Mouse (Mus musculus): ENCODE measurements at regions not wholly inside any gene's neighbourhood (a gene's known extent, or its start where the extent isn't known, plus 50 kb on each side); places are given as distances from the start of the nearest gene placed in this dataset.

DNA sequence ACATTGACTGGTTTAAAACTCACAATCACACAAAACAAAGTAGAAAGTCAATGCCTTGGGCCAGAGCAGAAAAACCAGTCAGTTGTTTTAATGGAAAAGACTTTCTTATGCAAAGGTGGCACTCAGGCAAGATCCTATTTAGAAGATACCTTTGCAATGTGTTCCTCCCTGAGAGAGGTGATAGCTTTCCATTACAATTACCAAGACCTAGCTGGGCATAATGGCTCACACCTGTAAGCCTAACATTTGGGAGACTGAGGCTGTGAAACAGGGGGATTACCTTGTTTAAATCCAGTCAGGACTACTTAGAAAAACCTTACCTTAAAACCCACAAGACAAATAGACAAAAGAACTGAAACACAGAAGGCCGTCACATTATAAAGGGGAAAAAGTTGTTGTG, 57.9 kb upstream of the Nabp1 start:
- ATAC-seq (ENCODE audit: low TSS enrichment) = no peak

DNA sequence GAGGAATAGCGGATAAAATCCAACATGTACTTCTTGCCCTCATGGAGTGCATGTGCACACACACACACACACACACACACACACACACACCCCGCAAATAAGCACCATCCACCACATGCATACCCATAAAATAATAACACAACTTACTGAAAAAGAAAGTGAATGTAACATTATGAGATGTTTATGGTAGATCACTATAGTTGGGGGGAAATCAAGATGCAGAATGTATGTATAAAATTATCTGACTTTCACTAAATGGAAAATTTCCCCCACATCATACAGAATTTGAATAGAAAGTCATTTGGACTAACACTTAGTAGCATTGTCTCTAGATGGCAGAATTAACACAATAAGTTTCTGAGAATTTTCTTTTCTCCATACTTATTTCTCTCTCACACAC, 57.2 kb upstream of the Nabp1 start:
- ATAC-seq (ENCODE audit: low TSS enrichment) = no peak

DNA sequence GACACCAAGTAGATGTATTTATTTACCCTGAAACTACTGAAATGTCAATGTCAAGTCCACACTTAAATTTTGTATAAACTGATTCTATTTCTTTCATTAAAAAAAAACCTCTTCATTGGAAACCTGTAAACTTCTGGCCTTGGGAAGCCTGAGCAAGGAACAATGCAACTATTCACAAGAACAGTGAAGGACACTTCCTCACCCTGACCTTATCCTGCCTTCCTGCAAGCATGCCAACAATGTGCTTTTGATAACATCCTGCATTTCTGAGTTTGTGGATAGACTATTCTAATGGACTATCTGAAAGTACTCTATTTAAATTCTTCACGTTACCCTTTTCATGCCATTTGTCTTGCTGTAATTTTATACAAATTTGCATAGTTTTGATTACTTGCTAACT, 53.1 kb upstream of the Nabp1 start:
- no peak for ATAC-seq (ENCODE audit: low TSS enrichment)

DNA sequence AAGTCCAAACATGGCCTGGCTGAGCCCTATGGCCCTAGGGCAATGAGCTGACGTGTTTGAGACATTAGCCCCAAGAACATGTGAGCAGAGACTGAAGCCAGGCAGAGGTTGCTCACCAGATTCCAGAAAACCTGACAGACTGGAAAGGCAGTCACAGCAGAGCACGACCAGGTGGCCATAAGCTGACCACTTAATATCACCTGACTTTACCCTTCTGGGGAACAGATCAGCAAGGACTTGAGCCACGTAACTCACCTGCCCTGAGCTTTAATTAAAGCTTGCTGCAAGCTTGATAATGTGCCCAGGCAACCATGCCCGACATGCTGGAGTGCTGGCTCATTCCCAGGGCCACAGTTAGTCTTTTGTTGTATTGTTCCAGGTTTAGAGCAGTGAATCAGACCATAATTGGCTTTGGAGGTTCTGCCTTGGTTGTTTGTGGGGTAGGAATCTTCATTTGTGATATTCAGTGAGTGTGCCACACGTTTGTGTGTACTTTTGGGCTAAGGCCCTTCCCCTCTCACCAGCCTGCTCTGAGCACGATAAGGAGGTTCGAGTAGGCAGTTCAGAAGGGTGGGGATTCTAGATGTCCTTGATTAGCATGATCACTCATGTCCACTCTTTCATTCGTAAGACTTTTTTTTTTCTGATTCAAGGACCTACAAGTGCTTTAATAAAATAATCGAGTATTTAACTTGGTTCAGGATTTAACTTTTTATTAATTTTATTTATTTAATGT, 52.1 kb upstream of the Nabp1 start:
- no peak for ATAC-seq (ENCODE audit: low TSS enrichment)

DNA sequence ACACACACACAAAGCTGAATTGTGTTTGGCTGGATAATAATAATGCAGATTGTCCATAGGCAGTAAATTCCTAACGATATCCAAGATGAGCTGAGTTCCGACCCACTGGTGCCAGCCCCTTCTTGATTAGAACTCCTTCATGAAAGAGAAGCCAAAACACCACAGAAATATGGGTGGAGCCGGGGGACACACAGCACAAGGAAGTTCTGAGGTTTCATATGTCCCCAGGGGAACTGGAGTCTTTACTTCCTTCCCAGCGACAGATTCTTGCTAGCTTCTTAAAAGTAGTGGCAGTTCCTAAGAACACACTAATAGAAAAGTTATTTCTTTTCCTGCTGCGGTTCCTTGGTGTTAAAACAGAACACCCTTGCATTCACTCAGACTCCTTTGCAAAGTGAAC, 51.4 kb upstream of the Nabp1 start:
- no peak for ATAC-seq (ENCODE audit: low TSS enrichment)

DNA sequence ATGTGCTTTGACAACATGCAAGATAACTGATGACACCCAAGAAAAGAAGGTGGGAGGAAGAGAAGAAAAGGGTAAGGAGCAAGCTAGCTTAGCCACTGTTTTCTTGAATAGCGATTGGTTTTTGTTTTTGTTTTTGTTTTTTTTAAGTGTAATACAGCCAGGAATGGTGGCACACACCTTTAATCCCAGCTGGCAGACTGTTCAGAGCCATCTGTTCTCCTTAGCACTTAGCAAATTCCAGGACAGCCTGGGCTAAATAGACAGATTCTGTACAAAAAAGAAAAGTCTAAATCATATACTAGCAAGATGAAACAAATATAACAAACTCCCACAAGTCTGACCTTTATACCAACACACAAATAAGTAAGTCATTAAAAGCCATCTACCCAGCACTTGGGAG, 50.4 kb upstream of the Nabp1 start:
- ATAC-seq (ENCODE audit: low TSS enrichment) = 0 out of 2 replicates have a peak, but pooled peaks have one; percentile 20
